Mouse (Mus musculus) intestine, embryonic 16.5 days (tissue): ENCODE data around the gene Tbc1d10c. TPM values are rescaled to one million over a fixed set of nuclear protein-coding genes. Genes with fewer than 3 reads are reported as not detected.
A peak's percentile ranks its signal among the peaks of the same experiment; 100 is the strongest.

Source experiments
- ATAC-seq: fragments of 200-750 bp; cut with Nextera tagmentation; 2 replicates; pipeline ENCODE4 v1.8.0; 2017; ENCODE audit warnings: moderate TSS enrichment, moderate library complexity
- H3K27ac ChIP-seq: fragments of 300-500 bp; sonication (generic); 2 replicates; pipeline ENCODE4 v1.5.1; 2014; ENCODE audit warnings: mild to moderate bottlenecking, low read length
- H3K27me3 ChIP-seq: fragments of 300-500 bp; sonication (generic); replicated peaks from 2 replicates; pipeline ENCODE4 v1.6.1; 2014; ENCODE audit warnings: low read length, control low read depth, mixed read lengths; ENCODE audit not compliant: control insufficient read depth, insufficient read depth
- H3K36me3 ChIP-seq: fragments of 300-500 bp; sonication (generic); 2 replicates; pipeline ENCODE4 v1.6.1; 2014; ENCODE audit warnings: low read length, control low read depth; ENCODE audit not compliant: control insufficient read depth, insufficient read depth
- H3K4me1 ChIP-seq: fragments of 300-500 bp; sonication (generic); 2 replicates; pipeline ENCODE4 v1.6.1; 2014; ENCODE audit warnings: low read length, control low read depth, mixed read lengths; ENCODE audit not compliant: control insufficient read depth, insufficient read depth
- H3K4me2 ChIP-seq: fragments of 300-500 bp; sonication (generic); 2 replicates; pipeline ENCODE4 v1.6.1; 2014; ENCODE audit warnings: low read depth, low read length, control low read depth
- H3K4me3 ChIP-seq: fragments of 300-500 bp; sonication (generic); 2 replicates; pipeline ENCODE4 v1.5.1; 2014; ENCODE audit warnings: mild to moderate bottlenecking, low read length
- H3K9ac ChIP-seq: fragments of 300-500 bp; sonication (generic); 2 replicates; pipeline ENCODE4 v1.6.1; 2014; ENCODE audit warnings: low read depth, low read length
- H3K9me3 ChIP-seq: fragments of 300-500 bp; sonication (generic); 2 replicates; pipeline ENCODE4 v1.6.1; 2016; ENCODE audit warnings: low read length, control low read depth; ENCODE audit not compliant: control insufficient read depth
- WGBS: fragments of 180-500 bp; shearing (Covaris S2); extraction: QIAGEN DNeasy Blood & Tissue Kit; methylation state at CpG from one replicate; pipeline ENCODE4 v1.1.7; 2014; 5-methylcytosine and 5-hydroxymethylcytosine counted together
- polyA plus RNA-seq: library from polyadenylated mRNA; unstranded; fragments of >200 nt; fragmentation: Nextera tagmentation; extraction: Ambion mirVana; gene quantifications from 2 replicates; pipeline ENCODE4 v1.2.1, GENCODE M21; 2015

Gene Tbc1d10c
- polyA plus RNA-seq, 1 experiment from 2014 or later = 4.0 TPM

DNA sequence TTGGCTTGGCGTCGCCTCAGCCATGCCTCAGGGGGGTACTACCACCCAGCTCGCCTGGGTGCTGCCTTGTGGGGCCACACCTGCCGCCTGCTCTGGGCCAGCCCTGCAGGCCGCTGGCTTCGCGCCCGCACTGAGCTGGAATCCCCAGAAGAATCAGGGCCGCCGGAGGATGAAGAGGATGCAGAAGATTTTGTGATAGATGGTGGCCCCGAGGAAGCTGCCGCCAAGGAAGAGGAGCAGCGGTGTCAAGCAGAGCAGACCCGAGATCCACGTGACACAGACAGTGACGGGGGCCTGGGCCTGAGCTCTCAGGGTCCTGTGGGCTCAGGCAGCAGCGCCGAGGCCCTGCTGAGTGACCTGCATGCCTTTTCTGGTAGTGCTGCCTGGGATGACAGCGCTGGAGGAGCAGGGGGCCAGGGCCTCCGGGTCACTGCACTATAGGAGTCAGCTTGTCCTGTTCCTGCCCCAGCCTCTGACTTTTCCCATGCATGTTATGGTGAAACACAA lies 35.0 kb downstream of the Tbc1d10c start:
- no peak overlapping the region for H3K9ac ChIP-seq
- ATAC-seq = no peak
- H3K27ac ChIP-seq = no peak overlapping the region
- H3K4me3 ChIP-seq = no peak overlapping the region
- H3K9me3 ChIP-seq = no peaks in the 10 kb centered on the region
- H3K36me3 ChIP-seq = peaks cover 29% of the 10 kb centered on the region
- no peak overlapping the region for H3K4me2 ChIP-seq
- 0 out of 2 replicates have a peak, but pooled peaks cover 1% of the 10 kb centered on the region for H3K4me1 ChIP-seq
- H3K27me3 ChIP-seq = no peaks in the 10 kb centered on the region
- 78% methylated on average over 20 of the region's 20 CpGs for WGBS

DNA sequence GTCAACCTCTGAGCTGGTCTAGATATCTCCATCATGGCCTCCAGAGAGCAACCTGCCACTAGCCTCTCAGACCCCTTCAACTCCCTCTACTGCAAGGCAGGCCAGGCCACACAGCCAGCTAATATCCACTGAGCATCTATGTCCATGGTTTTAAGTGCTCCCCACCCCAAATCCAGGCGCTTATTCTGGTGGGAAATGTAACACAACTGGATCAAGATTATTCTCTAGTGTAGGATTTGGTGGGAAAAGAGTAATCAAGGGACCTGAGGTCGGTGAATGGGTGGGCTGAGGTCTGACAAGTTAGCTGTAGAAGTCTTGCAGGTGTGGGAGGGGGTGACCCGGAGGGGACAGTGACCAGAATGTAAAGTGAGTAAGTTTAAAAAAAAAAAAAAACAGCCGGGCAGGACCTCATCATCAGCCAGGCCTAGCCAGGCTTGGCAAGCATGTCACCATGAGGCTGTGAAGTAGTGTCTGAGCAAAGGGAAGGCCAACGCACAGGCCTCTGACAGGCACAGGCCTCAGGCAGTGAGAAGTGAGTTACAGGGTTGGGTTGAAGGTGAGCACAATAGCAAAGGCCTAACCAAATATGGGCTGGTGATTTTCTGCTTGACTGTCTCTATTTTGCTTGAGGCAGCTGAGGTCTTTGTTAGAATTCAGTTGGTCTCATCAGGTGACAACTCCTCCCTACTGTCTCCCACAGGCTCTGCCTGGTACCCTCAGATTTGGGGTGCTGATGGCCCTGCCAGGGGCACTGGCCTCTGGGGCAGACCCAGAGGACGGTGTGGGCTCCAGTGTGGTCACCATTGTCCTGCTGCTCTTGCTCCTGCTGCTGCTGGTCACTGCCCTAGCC lies 35.6 kb downstream of the Tbc1d10c start:
- no peaks in the 10 kb centered on the region for H3K9me3 ChIP-seq
- H3K4me2 ChIP-seq = no peak overlapping the region
- H3K36me3 ChIP-seq = peaks cover 36% of the 10 kb centered on the region
- WGBS = 73% methylated on average over 6 of the region's 6 CpGs
- no peak overlapping the region for H3K9ac ChIP-seq
- no peak overlapping the region for H3K27ac ChIP-seq
- no peak for ATAC-seq
- peaks cover 7% of the 10 kb centered on the region; the same call in 1 of the 2 replicates for H3K4me1 ChIP-seq
- H3K4me3 ChIP-seq = no peak overlapping the region
- H3K27me3 ChIP-seq = no peaks in the 10 kb centered on the region

DNA sequence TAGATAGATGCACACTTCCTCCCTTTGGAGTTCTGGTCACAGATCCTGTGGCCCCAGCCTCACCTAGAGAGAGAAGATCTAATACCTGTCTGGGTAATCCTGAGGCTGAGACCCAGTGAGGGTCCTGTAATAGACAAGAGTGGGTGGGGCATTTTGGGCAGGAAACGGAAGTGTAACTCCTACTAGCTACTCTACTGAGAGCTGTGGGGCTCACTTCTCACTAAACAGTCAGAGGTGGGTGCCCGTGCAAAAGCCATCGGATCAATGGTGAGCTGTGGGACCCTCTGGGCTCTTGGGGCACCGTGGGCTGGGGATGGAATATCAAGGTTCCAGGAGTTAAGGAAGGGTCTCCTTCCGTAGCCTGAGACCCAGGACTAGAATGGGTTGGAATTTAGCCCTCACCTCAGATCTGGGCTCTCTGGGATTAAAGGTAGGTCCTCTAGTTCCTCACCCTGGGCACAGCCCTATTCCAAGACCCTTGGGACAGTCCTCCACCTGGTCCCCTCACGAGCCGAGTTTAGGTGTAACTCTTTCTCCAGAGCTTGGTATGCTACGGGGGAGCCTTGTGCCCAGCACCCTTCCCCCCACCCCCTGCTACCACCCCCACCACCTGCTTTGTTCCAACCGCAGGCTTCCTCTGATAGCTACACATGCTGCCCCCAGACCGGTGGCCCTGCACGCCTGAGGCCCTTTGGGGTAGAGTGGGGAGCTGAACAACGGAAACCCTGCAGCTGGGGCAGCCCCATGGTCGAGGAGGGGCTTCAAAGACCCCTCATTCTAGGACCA lies 36.5 kb downstream of the Tbc1d10c start:
- H3K9me3 ChIP-seq = no peaks in the 10 kb centered on the region
- no peak for ATAC-seq
- peaks cover 15% of the 10 kb centered on the region for H3K4me1 ChIP-seq
- H3K4me3 ChIP-seq = no peak overlapping the region
- no peak overlapping the region for H3K27ac ChIP-seq
- 77% methylated on average over 13 of the region's 13 CpGs for WGBS
- no peak overlapping the region for H3K4me2 ChIP-seq
- no peak overlapping the region for H3K9ac ChIP-seq
- peaks cover 37% of the 10 kb centered on the region for H3K36me3 ChIP-seq
- H3K27me3 ChIP-seq = no peaks in the 10 kb centered on the region

DNA sequence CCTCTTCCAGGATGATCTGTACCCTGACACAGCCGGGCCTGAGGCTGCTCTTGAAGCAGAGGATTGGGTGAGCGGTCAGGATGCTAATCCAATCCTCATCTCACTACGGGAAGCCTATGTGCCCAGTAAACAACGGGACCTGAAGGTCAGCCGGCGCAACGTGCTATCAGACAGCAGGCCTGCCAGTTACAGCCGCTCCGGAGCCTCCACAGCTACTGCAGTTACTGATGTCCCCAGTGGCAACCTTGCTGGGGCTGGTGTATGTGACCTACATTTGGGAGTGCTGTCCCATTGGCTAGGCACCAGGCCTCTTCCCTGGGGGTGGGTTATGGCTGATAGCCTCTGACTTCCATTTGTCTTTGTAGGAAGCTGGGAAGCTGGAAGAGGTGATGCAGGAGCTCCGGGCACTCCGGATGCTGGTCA lies 37.8 kb downstream of the Tbc1d10c start, which contains the start of gene Ptprcap:
TSS of gene Ptprcap (plus strand) at position 373 of the 423 bp plus-strand sequence.
- Histone ChIP-seq H3K36me3 (peaks cover 30% of the 10 kb centered on the region), H3K4me2 (no peak within 1 kb of the TSS), H3K27me3 (no peaks in the 10 kb centered on the region), H3K4me3 (no peak within 1 kb of the TSS), H3K9ac (no peak within 1 kb of the TSS), H3K4me1 (peaks cover 22% of the 10 kb centered on the region), H3K27ac (no peak within 1 kb of the TSS), H3K9me3 (no peaks in the 10 kb centered on the region)
- no peak for ATAC-seq
- 64% methylated on average over 11 of the region's 11 CpGs for WGBS

DNA sequence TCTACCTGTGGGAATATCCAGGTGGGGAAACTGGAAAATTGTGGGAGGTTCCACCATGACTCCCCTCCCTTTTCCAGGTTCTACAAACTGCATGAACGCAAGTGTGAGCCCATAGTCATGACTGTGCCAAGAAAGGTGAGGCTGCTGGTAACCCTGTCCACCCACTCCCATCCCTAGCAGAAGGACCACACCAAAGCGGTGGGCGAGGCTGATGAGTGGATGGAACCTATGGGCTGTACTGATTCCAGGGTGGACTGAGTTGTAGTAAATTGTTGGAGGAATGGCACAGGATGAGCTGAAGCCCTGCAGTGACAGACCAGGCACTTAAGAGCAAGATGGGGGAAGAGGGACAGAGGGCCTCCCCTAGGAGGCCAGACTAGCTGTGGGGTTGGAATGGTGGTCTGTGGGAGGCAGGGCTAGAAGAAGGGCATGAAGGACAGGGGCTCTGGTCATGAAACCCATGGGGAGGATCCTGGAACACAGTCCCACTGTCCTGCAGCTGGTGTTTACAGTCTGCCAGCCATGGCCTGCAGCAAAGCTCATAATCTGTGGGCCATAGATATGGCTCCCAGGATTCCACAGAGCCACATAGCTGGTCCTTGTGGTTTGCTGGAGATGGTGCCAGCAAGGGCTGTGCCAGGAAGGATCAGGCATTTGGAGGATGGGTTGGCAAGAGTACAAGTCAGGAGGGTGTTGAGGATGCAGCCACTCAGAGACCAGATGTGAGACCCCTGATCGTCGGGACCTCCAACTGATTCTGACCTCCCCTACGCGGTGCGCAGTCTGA lies 38.4 kb downstream of the Tbc1d10c start:
- H3K27ac ChIP-seq = no peak overlapping the region
- peaks cover 29% of the 10 kb centered on the region for H3K36me3 ChIP-seq
- H3K27me3 ChIP-seq = no peaks in the 10 kb centered on the region
- H3K4me2 ChIP-seq = no peak overlapping the region
- H3K4me1 ChIP-seq = peaks cover 22% of the 10 kb centered on the region
- ATAC-seq = no peak
- 84% methylated on average over 8 of the region's 8 CpGs for WGBS
- no peak overlapping the region for H3K4me3 ChIP-seq
- no peak overlapping the region for H3K9ac ChIP-seq
- H3K9me3 ChIP-seq = no peaks in the 10 kb centered on the region

DNA sequence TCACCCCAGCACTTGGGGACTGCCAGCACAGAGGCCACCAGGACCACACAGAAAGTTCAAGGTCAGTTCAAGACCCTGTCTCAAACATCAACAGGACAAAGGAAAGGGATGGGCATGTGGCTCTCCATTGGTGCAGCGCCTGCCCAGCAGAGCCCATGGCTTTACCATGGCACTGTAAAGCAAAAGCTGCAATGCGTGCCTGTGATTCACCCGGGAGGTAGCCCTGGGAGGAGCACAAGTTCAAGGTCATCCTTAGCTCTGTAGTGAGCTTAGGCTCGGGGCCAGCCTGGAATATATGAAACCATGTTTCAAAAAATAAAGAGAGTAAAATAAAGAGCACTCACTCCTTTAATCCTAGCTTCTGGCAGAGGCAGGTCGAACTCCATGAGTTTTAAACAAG lies 39.2 kb downstream of the Tbc1d10c start:
- H3K4me2 ChIP-seq = no peak overlapping the region
- H3K27me3 ChIP-seq = no peaks in the 10 kb centered on the region
- H3K4me1 ChIP-seq = peaks cover 22% of the 10 kb centered on the region
- no peak overlapping the region for H3K27ac ChIP-seq
- no peak overlapping the region for H3K4me3 ChIP-seq
- no peak for ATAC-seq
- H3K36me3 ChIP-seq = peaks cover 22% of the 10 kb centered on the region
- no peak overlapping the region for H3K9ac ChIP-seq
- 88% methylated on average over 5 of the region's 5 CpGs for WGBS
- no peaks in the 10 kb centered on the region for H3K9me3 ChIP-seq

DNA sequence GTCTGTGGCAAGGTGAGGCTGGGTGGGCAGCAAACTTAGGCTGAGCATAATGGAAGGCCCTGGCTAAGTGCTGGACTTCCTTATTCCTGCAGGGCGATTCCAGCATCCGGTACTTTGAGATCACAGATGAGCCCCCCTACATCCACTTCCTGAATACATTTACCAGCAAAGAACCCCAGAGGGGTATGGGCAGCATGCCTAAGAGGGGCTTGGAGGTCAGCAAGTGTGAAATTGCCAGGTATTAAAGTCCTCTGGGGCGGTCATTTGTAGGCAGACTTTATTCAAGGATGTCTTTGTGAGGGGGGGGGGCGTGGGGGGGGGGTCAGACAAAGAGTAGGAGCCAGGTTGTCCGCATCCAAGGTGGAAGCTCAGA lies 39.6 kb downstream of the Tbc1d10c start:
- WGBS = 75% methylated on average over 5 of the region's 5 CpGs

DNA sequence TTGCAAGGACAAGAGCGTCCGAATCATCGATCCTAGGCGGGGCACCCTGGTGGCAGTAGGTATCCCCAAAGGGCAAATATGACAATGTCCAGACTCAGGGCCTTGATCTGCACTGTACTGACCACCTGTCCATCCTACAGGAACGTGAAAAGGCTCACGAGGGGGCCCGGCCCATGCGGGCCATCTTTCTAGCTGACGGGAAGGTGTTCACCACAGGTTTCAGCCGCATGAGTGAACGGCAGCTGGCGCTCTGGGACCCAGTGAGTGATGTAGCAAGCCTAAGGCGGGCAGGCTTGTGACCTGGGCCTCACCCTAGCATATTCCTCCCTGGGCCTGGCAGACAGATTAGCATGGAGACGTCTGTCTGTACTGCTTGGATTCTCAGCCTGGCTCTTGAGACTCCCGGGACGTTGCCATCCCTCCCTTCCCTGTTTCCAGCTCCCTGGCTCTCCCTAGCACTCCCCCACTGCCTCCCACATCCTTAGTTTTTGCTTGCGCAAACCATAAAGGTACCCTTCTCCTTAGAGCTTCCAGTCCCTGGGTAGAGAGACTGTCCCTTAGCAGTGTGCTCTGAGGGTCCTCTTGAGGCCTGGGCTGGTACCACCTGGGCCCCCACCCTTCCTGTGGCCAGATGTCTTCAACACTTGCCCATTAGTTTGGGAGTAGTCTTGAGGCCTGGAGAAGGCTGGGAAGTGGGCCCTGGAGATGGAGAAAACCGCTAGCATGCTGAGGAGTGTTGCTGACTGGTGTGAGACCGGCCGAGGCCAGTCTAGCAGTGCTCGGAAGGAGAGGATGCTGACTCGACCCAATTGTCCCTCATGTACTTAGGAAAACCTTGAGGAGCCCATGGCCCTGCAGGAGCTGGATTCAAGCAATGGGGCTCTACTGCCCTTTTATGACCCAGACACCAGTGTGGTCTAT lies 40.3 kb downstream of the Tbc1d10c start:
- Histone ChIP-seq H3K9me3 (no peaks in the 10 kb centered on the region), H3K27ac (no peak overlapping the region), H3K27me3 (no peaks in the 10 kb centered on the region), H3K4me2 (no peak overlapping the region), H3K4me1 (peaks cover 22% of the 10 kb centered on the region), H3K9ac (0 out of 2 replicates have a peak overlapping the region, but pooled peaks have one; percentile 21), H3K4me3 (no peak overlapping the region), H3K36me3 (peaks cover 20% of the 10 kb centered on the region)
- 89% methylated on average over 22 of the region's 22 CpGs for WGBS
- no peak for ATAC-seq

More for the DNA sequence above, 39.6 kb downstream of the Tbc1d10c start:
- no peaks in the 10 kb centered on the region for H3K9me3 ChIP-seq
- H3K9ac ChIP-seq = no peak overlapping the region
- H3K27ac ChIP-seq = no peak overlapping the region
- H3K36me3 ChIP-seq = peaks cover 22% of the 10 kb centered on the region
- no peak for ATAC-seq
- H3K4me3 ChIP-seq = no peak overlapping the region
- peaks cover 22% of the 10 kb centered on the region for H3K4me1 ChIP-seq
- H3K27me3 ChIP-seq = no peaks in the 10 kb centered on the region
- no peak overlapping the region for H3K4me2 ChIP-seq
